Mouse (Mus musculus) spleen, adult 2 months (tissue): ENCODE results near the gene Plcl1.

Experiments
- CTCF ChIP-seq: fragments of 200-500 bp; IDR thresholded peaks from 2 replicates; pipeline ENCODE4 v1.5.1; 2011; ENCODE audit warnings: mild to moderate bottlenecking, inconsistent platforms; ENCODE audit not compliant: insufficient read depth, insufficient read length, insufficient replicate concordance; ENCODE audit errors: extremely low read depth
- POLR2A ChIP-seq: fragments of 200-500 bp; IDR thresholded peaks from 2 replicates; pipeline ENCODE4 v1.6.1; 2011; ENCODE audit warnings: low read depth, low read length, inconsistent platforms

GRCm38 (mm10) chr1:55571399-55571798 lies 165.7 kb downstream of the Plcl1 start:
- no peak for TF ChIP-seq POLR2A
- TF ChIP-seq CTCF, result no peak
